Mouse (Mus musculus): Measurements from ENCODE around the gene Lta. TPM values are rescaled to one million over a fixed set of nuclear protein-coding genes. Genes with fewer than 3 reads are reported as not detected.
A peak's percentile ranks its signal among the peaks of the same experiment; 100 is the strongest.

Gene Lta
- total and polyA plus RNA-seq, 3 experiments = 0.24 TPM; not detected in 2

- TF ChIP-seq ZC3H11A (IDR thresholded peaks at IDR 0.05; ENCODE audit: low read depth, low read length) (peak; percentile 42), HCFC1 (IDR thresholded peaks at IDR 0.05; ENCODE audit: low read depth, low read length) (0 out of 2 replicates have a peak, but pooled peaks have one; percentile 23), SIN3A (IDR thresholded peaks at IDR 0.05; ENCODE audit: low read length) (no peak; the same call in none of the 2 replicates), NELFE (IDR thresholded peaks at IDR 0.05; ENCODE audit: low read depth, low read length) (no peak), ZKSCAN1 (IDR thresholded peaks at IDR 0.05; ENCODE audit: low read depth, low read length) (no peak), ZMIZ1 (IDR thresholded peaks at IDR 0.05; ENCODE audit: low read depth, low read length) (no peak), KAT2A (conservative IDR thresholded peaks at IDR 0.05; ENCODE audit: low read depth, low read length) (no peak), ZNF384 (IDR thresholded peaks at IDR 0.05; ENCODE audit: low read depth, low read length) (no peak), USF1 (IDR thresholded peaks at IDR 0.05; ENCODE audit: low read depth, low read length) (peak; percentile 61), MYC (IDR thresholded peaks at IDR 0.05; ENCODE audit: low read depth, low read length) (0 out of 2 replicates have a peak, but pooled peaks have one; percentile 41), UBTF (IDR thresholded peaks at IDR 0.05; ENCODE audit: borderline replicate concordance, insufficient read depth, low read depth, low read length) (no peak), CHD1 (IDR thresholded peaks at IDR 0.05; ENCODE audit: low read depth, low read length) (no peak), TAL1 (IDR thresholded peaks at IDR 0.05; ENCODE audit: low read length) (no peak), E2F4 (IDR thresholded peaks at IDR 0.05; ENCODE audit: borderline replicate concordance, low read depth, low read length) (no peak)
Observed at GRCm38 (mm10) chr17:35254241-35255098, 49.3 kb upstream of the Lta start (continued).

DNA sequence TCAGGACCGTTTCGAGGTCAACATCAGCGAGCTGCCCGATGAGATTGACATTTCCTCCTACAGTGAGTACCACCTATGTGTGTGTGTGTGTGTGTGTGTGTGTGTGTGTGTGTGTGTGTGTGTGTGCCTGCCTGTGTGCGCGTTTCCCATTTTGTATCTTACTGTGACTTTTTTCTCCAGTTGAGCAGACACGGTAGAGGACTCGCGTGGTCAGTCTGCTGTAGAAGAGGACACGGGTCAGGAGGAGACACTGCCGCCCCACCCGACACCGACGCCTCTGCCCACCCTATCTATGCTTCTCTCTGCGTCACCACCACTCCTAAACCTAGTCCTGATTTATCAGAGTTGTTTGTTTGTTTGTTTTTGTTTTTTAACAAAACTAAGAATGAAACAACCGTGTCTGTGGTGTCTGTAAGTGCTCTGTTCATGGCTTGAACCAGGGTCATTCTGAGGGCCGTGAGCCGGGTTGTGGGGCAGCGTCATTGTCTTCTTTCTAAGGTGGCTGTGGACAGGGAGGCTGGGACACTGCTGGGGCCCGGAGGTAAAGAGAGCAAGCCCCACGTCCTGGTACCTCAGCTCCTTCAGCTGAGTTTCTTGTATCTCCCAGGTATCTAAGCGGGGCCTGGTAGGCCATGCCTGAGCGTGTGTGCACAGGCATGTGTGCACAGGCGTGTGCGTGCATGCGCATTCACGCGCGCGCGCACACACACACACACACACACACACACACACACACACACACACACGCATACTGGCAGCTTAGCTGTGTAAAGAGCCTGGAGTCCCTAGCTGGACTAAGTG lies 48.3 kb upstream of the Lta start:
- peaks cover 2% of the 10 kb centered on the region; the same call in 1 of the 2 replicates for H3K79me2 ChIP-seq (ENCODE audit: control insufficient read depth, insufficient read depth, low read length, poor library complexity)
- no peak overlapping the region for H3K9ac ChIP-seq (ENCODE audit: control insufficient read depth, low read depth, low read length, poor library complexity, severe bottlenecking)
- H3K27me3 ChIP-seq (ENCODE audit: control insufficient read depth in 1 of 2, insufficient read depth in 2 of 2, low read length in 2 of 2) = no peaks in the 10 kb centered on the region
- H3K9me3 ChIP-seq (replicated peaks; ENCODE audit: insufficient read depth, low read length) = no peaks in the 10 kb centered on the region
- no peak overlapping the region for H3K27ac ChIP-seq (ENCODE audit: control insufficient read depth, low read depth, low read length)
- DNase-seq (ENCODE audit: low read depth, low spot score) = no peak
- peaks cover 0 to 4% of the 10 kb centered on the region in 2 experiments; a peak in 2 of 4 replicates for H3K4me1 ChIP-seq (ENCODE audit: control insufficient read depth in 1 of 2, insufficient read depth in 2 of 2, low read length in 2 of 2)
- no peak overlapping the region for H3K4me3 ChIP-seq (ENCODE audit: control insufficient read depth in 1 of 2, insufficient read depth in 1 of 2, low read depth in 2 of 2, low read length in 2 of 2)
- no peak for TF ChIP-seq RAD21 (IDR thresholded peaks at IDR 0.05; ENCODE audit: low read depth, low read length)
- no peak for TF ChIP-seq ETS1 (IDR thresholded peaks at IDR 0.05; ENCODE audit: low read depth, low read length)
- no peak for TF ChIP-seq POLR2AphosphoS5 (IDR thresholded peaks at IDR 0.05; ENCODE audit: borderline replicate concordance, low read depth, low read length)
- no peak for TF ChIP-seq TCF12 (IDR thresholded peaks at IDR 0.05; ENCODE audit: low read depth, low read length)
- no peak for TF ChIP-seq MAX (IDR thresholded peaks at IDR 0.05; ENCODE audit: low read length)
- no peak for TF ChIP-seq GATA1 (IDR thresholded peaks at IDR 0.05; ENCODE audit: low read depth, low read length)
- TF ChIP-seq ELF1 (IDR thresholded peaks at IDR 0.05; ENCODE audit: low read depth, low read length) = no peak
- TF ChIP-seq MXI1 (IDR thresholded peaks at IDR 0.05; ENCODE audit: low read depth, low read length) = no peak
- TF ChIP-seq KAT2A (conservative IDR thresholded peaks at IDR 0.05; ENCODE audit: low read depth, low read length) = no peak
- no peak for TF ChIP-seq MYC (IDR thresholded peaks at IDR 0.05; ENCODE audit: low read depth, low read length)
- TF ChIP-seq MEF2A (IDR thresholded peaks at IDR 0.05; ENCODE audit: extremely low read depth, insufficient replicate concordance, low read depth, low read length, poor library complexity, severe bottlenecking) = no peak
- no peak for TF ChIP-seq MYB (IDR thresholded peaks at IDR 0.05; ENCODE audit: low read depth, low read length)
- no peak for TF ChIP-seq MAZ (IDR thresholded peaks at IDR 0.05; ENCODE audit: low read depth, low read length)
- no peak for TF ChIP-seq TAL1 (IDR thresholded peaks at IDR 0.05; ENCODE audit: low read length)
- no peak for TF ChIP-seq E2F4 (IDR thresholded peaks at IDR 0.05; ENCODE audit: borderline replicate concordance, low read depth, low read length)
- no peak for TF ChIP-seq MAFK (IDR thresholded peaks at IDR 0.05; ENCODE audit: borderline replicate concordance, low read depth, low read length)
- TF ChIP-seq HCFC1 (IDR thresholded peaks at IDR 0.05; ENCODE audit: low read depth, low read length) = no peak
- H3K36me3 ChIP-seq (ENCODE audit: control insufficient read depth in 1 of 2, insufficient read depth in 2 of 2, low read length in 2 of 2) = peaks cover 0 to 9% of the 10 kb centered on the region in 2 experiments; a peak in 2 of 4 replicates
